Mouse (Mus musculus) T-cell, adult 2 months (primary cell): ENCODE results near the gene BC107364.
"Not testable (repeated sequence)": the region's sequence is repeated elsewhere in the genome, so short reads cannot be mapped to it uniquely, and the experiment has no call there.

Experiments used
- DNase-seq: peaks from one replicate; pipeline ENCODE4 v3.0.0; 2022; ENCODE audit warnings: low spot score

BC107364 gene

GRCm38 (mm10) chr3:96414126-96414950, 37.8 kb downstream of the BC107364 start:
- DNase-seq = peak; percentile 63

- DNase-seq = no peak
These were observed 38.5 kb downstream of the BC107364 start for GRCm38 (mm10) chr3:96413581-96414125.

GRCm38 (mm10) chr3:96411821-96412220, 40.3 kb downstream of the BC107364 start:
- DNase-seq = no peak

- no peak for DNase-seq
These were observed 41.1 kb downstream of the BC107364 start for GRCm38 (mm10) chr3:96410966-96411365.

- DNase-seq = no peak
These were observed 42.3 kb downstream of the BC107364 start for GRCm38 (mm10) chr3:96409701-96410246.

- not testable (repeated sequence) for DNase-seq
These were observed 44.0 kb downstream of the BC107364 start for GRCm38 (mm10) chr3:96408111-96408510.

- DNase-seq = no peak
These were observed 46.3 kb downstream of the BC107364 start for GRCm38 (mm10) chr3:96405541-96406503.

- no peak for DNase-seq
These were observed 47.1 kb downstream of the BC107364 start for GRCm38 (mm10) chr3:96405004-96405403.

- DNase-seq = no peak
These were observed 47.7 kb downstream of the BC107364 start for GRCm38 (mm10) chr3:96404450-96404849.

- DNase-seq = no peak
These were observed 49.1 kb downstream of the BC107364 start for GRCm38 (mm10) chr3:96403016-96403415.

GRCm38 (mm10) chr3:96401832-96402501, 50.1 kb downstream of the BC107364 start:
- DNase-seq = peak; percentile 19

- DNase-seq = no peak
These were observed 50.7 kb downstream of the BC107364 start for GRCm38 (mm10) chr3:96401474-96401831.

GRCm38 (mm10) chr3:96398911-96399310, 53.2 kb downstream of the BC107364 start:
- no peak for DNase-seq

- DNase-seq = no peak
These were observed 55.2 kb downstream of the BC107364 start for GRCm38 (mm10) chr3:96396857-96397256.

GRCm38 (mm10) chr3:96387202-96387601, 64.9 kb downstream of the BC107364 start:
- DNase-seq = not testable (repeated sequence)
